Mouse (Mus musculus): Measurements from ENCODE around the gene Xpnpep2. TPM values are rescaled to one million over a fixed set of nuclear protein-coding genes. Genes with fewer than 3 reads are reported as not detected.

Xpnpep2 gene
- polyA plus RNA-seq, 1 experiment from 2014 or later = 1.3 TPM

DNA sequence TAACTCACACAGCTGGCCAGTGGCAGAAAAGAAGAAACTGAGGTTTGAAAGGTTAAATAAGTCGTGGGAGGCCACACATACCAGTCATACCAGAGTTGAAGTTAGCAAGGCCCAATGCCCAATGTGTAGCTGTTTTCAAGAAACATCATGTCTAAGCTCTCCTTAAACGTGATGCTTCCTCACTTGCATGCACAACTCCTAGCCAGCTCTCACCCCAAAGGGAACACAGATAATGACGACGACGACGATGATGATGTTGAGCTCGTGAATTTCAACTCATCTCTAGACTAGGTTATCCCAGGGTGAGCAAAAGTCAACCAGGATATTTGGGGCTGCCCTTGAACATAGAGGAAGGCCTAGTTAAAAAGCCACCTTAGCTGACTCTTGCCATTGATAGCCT lies 43.6 kb downstream of the Xpnpep2 start:
- DNase-seq (ENCODE audit: low spot score) = no peak
- WGBS = 81% methylated on average over 7 of the region's 7 CpGs
- Histone ChIP-seq H3K4me1 (no peaks in the 10 kb centered on the region), H3K4me3 (no peak overlapping the region), H3K36me3 (replicated peaks) (no peaks in the 10 kb centered on the region), H3K9me3 (no peaks in the 10 kb centered on the region), H3K27ac (replicated peaks) (no peak overlapping the region), H3K27me3 (replicated peaks; ENCODE audit: low read depth, poor library complexity, severe bottlenecking) (peaks cover 4% of the 10 kb centered on the region; the same call in 1 of the 2 replicates)

DNA sequence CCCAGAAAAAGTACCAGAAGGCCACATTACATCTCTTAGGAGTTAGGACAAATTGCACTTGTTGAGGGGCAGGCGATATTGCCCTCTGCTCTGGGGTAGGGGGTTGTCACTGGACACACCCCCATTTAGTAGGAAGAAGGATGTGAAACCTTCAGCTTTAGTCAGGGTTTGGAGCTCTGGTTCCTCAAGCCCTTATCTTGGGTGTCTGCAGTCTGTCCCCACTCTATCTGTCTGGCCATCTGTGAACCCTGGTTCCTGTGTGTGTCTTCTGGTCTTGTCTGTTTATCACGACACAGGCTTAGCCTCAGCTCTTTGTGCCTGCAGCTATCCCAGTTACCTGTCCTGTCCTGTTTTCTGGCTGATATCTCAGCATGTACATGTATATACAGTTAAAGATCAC lies 44.9 kb downstream of the Xpnpep2 start:
- H3K4me1 ChIP-seq = no peaks in the 10 kb centered on the region
- no peak for DNase-seq (ENCODE audit: low spot score)
- H3K27me3 ChIP-seq (replicated peaks; ENCODE audit: low read depth, poor library complexity, severe bottlenecking) = 0 out of 2 replicates have a peak, but pooled peaks cover 4% of the 10 kb centered on the region
- H3K4me3 ChIP-seq = no peak overlapping the region
- 81% methylated on average over 2 of the region's 2 CpGs for WGBS
- no peaks in the 10 kb centered on the region for H3K36me3 ChIP-seq (replicated peaks)
- H3K27ac ChIP-seq (replicated peaks) = no peak overlapping the region
- H3K9me3 ChIP-seq = no peaks in the 10 kb centered on the region

DNA sequence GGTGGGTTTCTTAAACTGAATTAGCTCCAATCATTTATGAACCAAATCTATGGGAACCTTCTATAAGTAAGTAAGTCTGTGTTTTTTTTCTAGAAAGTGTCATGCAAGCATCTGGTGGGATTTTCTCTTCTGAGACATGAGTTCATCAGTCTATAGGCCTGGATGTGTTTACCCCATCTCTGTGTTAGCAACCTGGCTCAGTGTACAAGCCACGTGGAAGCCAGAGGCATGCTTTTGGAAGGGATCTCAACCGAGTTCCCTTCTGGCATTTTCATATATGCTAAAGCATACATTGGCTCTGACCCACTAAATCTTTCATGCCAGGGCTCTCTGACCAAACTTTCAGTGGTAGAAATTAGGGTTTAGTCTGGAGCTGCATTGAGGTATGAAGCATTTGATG lies 45.4 kb downstream of the Xpnpep2 start:
- DNase-seq (ENCODE audit: low spot score) = no peak
- Histone ChIP-seq H3K9me3 (no peaks in the 10 kb centered on the region), H3K4me3 (no peak overlapping the region), H3K4me1 (no peaks in the 10 kb centered on the region), H3K27me3 (replicated peaks; ENCODE audit: low read depth, poor library complexity, severe bottlenecking) (0 out of 2 replicates have a peak, but pooled peaks cover 4% of the 10 kb centered on the region), H3K36me3 (replicated peaks) (no peaks in the 10 kb centered on the region), H3K27ac (replicated peaks) (no peak overlapping the region)
- WGBS = 76% methylated on average over 2 of the region's 2 CpGs

DNA sequence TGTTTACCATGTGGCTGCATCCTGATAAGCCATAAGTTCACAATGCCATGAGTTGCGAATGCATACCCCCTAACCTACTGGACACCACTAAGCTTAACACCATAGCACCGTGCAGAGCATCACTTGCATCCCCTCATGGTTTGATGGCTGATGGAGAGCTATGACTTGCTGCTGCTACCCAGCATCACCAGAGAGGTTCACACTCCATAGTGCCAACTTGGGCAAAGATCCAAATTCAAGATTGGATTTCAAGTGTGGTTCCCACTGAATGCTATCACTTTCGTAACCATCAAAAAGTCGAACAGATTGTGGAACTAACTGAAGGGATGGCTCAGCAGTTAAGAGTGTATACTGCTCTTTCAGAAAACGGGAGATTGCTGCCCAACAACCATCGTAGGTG lies 47.0 kb downstream of the Xpnpep2 start:
- Histone ChIP-seq H3K27me3 (replicated peaks; ENCODE audit: low read depth, poor library complexity, severe bottlenecking) (peaks cover 12% of the 10 kb centered on the region), H3K36me3 (replicated peaks) (no peaks in the 10 kb centered on the region), H3K9me3 (no peaks in the 10 kb centered on the region), H3K4me1 (no peaks in the 10 kb centered on the region), H3K27ac (replicated peaks) (no peak overlapping the region), H3K4me3 (no peak overlapping the region)
- no peak for DNase-seq (ENCODE audit: low spot score)
- 89% methylated on average over 6 of the region's 6 CpGs for WGBS

DNA sequence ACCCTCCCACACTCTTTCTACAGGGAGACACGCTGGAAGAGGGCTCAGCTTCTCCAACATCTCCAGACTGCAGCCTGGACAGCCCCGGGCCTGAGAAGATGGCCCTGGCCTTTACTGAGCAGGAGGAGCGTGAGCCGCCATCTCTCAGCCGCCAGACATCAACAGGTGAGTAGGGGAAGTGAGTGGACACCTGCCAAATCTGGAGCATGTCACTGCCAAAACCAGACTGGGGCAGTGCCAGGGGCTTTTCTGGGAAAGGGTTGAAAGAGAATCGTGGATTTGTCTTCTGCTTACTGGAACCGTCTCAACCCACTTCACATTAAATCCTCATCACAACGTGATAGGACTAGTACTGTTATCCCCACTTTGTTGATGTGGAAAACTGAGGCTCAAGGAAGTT lies 48.9 kb downstream of the Xpnpep2 start:
- H3K27me3 ChIP-seq (replicated peaks; ENCODE audit: low read depth, poor library complexity, severe bottlenecking) = peaks cover 12% of the 10 kb centered on the region
- no peak for DNase-seq (ENCODE audit: low spot score)
- no peaks in the 10 kb centered on the region for H3K4me1 ChIP-seq
- 87% methylated on average over 8 of the region's 8 CpGs for WGBS
- no peak overlapping the region for H3K27ac ChIP-seq (replicated peaks)
- no peaks in the 10 kb centered on the region for H3K36me3 ChIP-seq (replicated peaks)
- H3K9me3 ChIP-seq = no peaks in the 10 kb centered on the region
- H3K4me3 ChIP-seq = no peak overlapping the region

DNA sequence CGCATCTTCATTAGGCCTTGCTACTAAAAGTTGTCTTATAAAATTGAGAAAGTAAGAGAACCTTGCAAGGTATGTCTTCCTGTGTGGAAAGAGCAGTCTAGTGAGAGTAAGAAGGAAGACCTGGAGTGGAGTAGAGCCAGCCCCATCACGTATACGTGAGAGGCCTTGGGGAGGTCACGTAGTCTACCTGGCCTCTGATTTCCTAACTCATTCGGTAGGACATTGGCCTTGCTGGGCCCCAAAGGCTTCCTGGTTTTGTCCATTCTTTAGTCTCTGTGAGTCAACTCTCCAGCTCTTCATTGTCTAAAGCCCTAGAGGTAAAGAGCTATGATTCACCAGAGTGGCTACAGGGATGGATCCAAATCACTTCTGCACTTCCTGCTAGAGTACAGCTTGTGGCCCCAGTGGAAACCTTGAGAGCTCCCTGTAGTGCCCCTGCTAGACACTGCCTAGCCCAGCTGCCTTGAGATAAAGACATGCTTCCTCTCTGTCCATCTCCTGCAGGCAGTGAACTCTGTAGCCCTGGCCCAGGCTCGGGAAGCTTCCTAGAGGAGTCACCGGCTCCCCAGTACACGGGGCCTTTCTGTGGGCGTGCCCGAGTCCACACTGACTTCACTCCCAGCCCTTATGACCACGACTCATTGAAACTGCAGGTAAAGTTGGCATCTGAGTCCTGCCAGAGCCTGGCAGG lies 49.8 kb downstream of the Xpnpep2 start:
- Histone ChIP-seq H3K4me3 (no peak overlapping the region), H3K27ac (replicated peaks) (no peak overlapping the region), H3K27me3 (replicated peaks; ENCODE audit: low read depth, poor library complexity, severe bottlenecking) (peaks cover 8% of the 10 kb centered on the region), H3K9me3 (no peaks in the 10 kb centered on the region), H3K4me1 (no peaks in the 10 kb centered on the region), H3K36me3 (replicated peaks) (no peaks in the 10 kb centered on the region)
- whole genome bisulfite sequencing = 88% methylated on average over 11 of the region's 11 CpGs
- DNase-seq (ENCODE audit: low spot score) = no peak

DNA sequence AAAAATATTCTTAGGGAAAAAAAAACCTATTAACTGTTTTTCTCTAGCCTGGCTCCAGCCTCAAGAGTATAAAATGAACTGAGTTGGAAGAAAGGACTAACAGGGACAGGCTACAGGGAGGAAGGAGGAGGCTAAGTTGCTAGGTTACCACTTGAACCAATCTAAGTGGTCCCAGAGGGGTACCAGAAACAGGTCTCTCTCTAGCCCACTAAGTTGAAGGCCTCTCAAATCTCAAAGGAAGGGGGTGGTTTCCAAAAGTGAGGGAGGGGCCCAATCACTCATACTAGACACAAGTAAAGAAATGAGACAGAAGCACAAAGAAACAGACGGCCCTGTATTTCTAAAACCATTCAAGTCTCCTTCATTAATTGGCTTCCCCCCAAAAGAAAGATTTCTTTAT lies 61.4 kb downstream of the Xpnpep2 start:
- Histone ChIP-seq H3K27me3 (replicated peaks; ENCODE audit: low read depth, poor library complexity, severe bottlenecking) (no peaks in the 10 kb centered on the region), H3K36me3 (replicated peaks) (peaks cover 16% of the 10 kb centered on the region), H3K9me3 (no peaks in the 10 kb centered on the region), H3K4me1 (no peaks in the 10 kb centered on the region), H3K4me3 (no peak overlapping the region), H3K27ac (replicated peaks) (no peak overlapping the region)
- 50% methylated on average over 1 of the region's 1 CpGs for WGBS
- DNase-seq (ENCODE audit: low spot score) = no peak

DNA sequence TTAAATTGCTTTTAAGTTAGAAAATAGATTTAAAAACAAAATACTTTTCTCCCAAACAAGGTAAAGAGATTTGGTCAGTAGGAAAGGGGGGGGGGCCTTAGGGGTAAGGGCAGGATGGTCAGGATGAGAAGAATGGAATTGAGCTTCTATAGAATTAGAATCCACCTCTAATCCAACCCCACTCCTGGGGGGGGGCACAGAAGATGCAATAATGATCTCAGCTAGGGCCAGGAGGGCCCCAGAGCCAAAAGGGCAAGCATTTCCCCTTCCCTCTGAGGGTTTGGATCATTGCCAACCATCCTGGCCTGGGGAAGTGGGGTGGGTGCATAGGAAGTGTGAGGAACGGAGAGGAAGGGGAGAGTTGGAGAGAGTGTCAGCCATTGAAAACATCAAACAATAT lies 61.8 kb downstream of the Xpnpep2 start:
- WGBS = 53% methylated on average over 1 of the region's 1 CpGs
- Histone ChIP-seq H3K27ac (replicated peaks) (no peak overlapping the region), H3K36me3 (replicated peaks) (peaks cover 21% of the 10 kb centered on the region), H3K9me3 (no peaks in the 10 kb centered on the region), H3K4me3 (no peak overlapping the region), H3K4me1 (no peaks in the 10 kb centered on the region), H3K27me3 (replicated peaks; ENCODE audit: low read depth, poor library complexity, severe bottlenecking) (no peaks in the 10 kb centered on the region)
- DNase-seq (ENCODE audit: low spot score) = no peak

DNA sequence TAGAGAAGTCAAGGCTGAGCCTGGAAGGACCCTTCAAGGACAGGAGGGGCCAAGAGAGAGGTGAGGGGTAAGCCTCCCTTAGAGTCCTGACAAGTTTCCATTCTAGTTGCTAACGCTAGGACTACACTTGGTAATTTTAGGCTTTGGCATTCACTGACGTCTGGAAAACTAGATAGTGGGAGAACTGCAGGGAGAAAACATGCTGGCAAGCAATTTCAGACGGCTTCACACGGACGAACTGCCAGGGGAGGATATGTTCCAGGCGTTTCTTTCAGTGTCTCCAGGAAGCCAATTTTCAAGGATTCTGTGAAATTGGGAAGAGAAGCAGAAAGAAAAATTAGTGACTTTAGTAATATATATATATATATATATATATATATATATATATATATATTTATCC lies 73.3 kb downstream of the Xpnpep2 start:
- H3K36me3 ChIP-seq (replicated peaks) = 0 out of 2 replicates have a peak, but pooled peaks cover 8% of the 10 kb centered on the region

DNA sequence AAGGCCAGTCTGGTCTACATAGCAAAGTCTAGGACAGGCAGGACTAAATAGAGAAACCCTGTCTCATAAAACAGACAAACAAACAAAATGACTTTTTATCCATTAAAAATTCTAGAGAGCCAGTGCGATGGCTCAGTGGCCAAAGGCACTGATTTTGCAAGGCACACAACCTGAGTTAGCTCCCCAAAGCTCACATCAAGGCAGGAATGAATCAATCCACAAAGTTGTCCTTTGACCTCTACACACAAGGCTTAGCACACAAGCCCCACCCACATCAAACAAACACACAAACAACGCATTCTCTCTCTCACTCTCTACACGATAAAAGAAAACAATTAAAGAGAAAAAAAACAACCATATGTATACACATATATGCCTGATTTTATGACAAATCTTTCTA lies 76.2 kb downstream of the Xpnpep2 start:
- no peak for DNase-seq (ENCODE audit: low spot score)
- Histone ChIP-seq H3K27ac (replicated peaks) (no peak overlapping the region), H3K36me3 (replicated peaks) (peaks cover 5% of the 10 kb centered on the region; the same call in 1 of the 2 replicates), H3K27me3 (replicated peaks; ENCODE audit: low read depth, poor library complexity, severe bottlenecking) (no peaks in the 10 kb centered on the region), H3K4me1 (no peaks in the 10 kb centered on the region), H3K4me3 (no peak overlapping the region), H3K9me3 (no peaks in the 10 kb centered on the region)
- 76% methylated on average over 3 of the region's 3 CpGs for WGBS

More for the DNA sequence above, 73.3 kb downstream of the Xpnpep2 start:
- Histone ChIP-seq H3K4me1 (no peaks in the 10 kb centered on the region), H3K9me3 (no peaks in the 10 kb centered on the region), H3K4me3 (no peak overlapping the region), H3K27me3 (replicated peaks; ENCODE audit: low read depth, poor library complexity, severe bottlenecking) (no peaks in the 10 kb centered on the region), H3K27ac (replicated peaks) (no peak overlapping the region)
- no peak for DNase-seq (ENCODE audit: low spot score)
- WGBS = 83% methylated on average over 6 of the region's 6 CpGs

Other genes starting within 250 kb of the Xpnpep2 start
- gene Smarca1, start 215.8 kb upstream of the Xpnpep2 start, polyA plus RNA-seq (2016; fragmentation: Nextera tagmentation; extraction: Ambion mirVana) = 14.7 and 17.9 TPM in 2 replicates
- gene Ocrl, start 196.3 kb upstream of the Xpnpep2 start, polyA plus RNA-seq (2016; fragmentation: Nextera tagmentation; extraction: Ambion mirVana) = 17.1 and 17.5 TPM in 2 replicates
- gene Apln, start 73.9 kb upstream of the Xpnpep2 start, polyA plus RNA-seq (2016; fragmentation: Nextera tagmentation; extraction: Ambion mirVana) = 3.8 and 4.2 TPM in 2 replicates
- gene Sash3, start 37.7 kb downstream of the Xpnpep2 start, polyA plus RNA-seq (2016; fragmentation: Nextera tagmentation; extraction: Ambion mirVana) = 1.2 TPM in 2 replicates
- 1.9 and 3.1 TPM in 2 replicates for gene Zdhhc9, start 100.2 kb downstream of the Xpnpep2 start, polyA plus RNA-seq (2016; fragmentation: Nextera tagmentation; extraction: Ambion mirVana)
- gene Utp14a, start 148.1 kb downstream of the Xpnpep2 start, polyA plus RNA-seq (2016; fragmentation: Nextera tagmentation; extraction: Ambion mirVana) = 22.3 and 22.8 TPM in 2 replicates
- 4.6 and 4.8 TPM in 2 replicates for gene Bcorl1, start 232.6 kb downstream of the Xpnpep2 start, polyA plus RNA-seq (2016; fragmentation: Nextera tagmentation; extraction: Ambion mirVana)